Mouse (Mus musculus) liver, adult (tissue): ENCODE measurements around the gene Pibf1.

Experiments
- GATA4 ChIP-seq: IDR thresholded peaks from 2 replicates; pipeline ENCODE4 v1.6.1; 2014; ENCODE audit warnings: mild to moderate bottlenecking, low read length; ENCODE audit not compliant: insufficient replicate concordance

Gene Pibf1

GRCm38 (mm10) chr14:99099267-99099966 lies at the start of gene Pibf1, which contains the start of gene Dis3:
Gene Pibf1, plus strand, starts transcription at chr14:99099424.
Gene Dis3, minus strand, starts transcription at chr14:99099770.
- TF ChIP-seq GATA4: peak; percentile 19; the same call in 1 of the 2 replicates

- TF ChIP-seq GATA4: no peak
Observed at GRCm38 (mm10) chr14:99058959-99059586, 40.2 kb upstream of the Pibf1 start.

- TF ChIP-seq GATA4: no peak
Observed at GRCm38 (mm10) chr14:99060616-99061015, 38.6 kb upstream of the Pibf1 start.

GRCm38 (mm10) chr14:99063091-99063490 lies 36.1 kb upstream of the Pibf1 start:
- no peak for TF ChIP-seq GATA4

GRCm38 (mm10) chr14:99071146-99071545 lies 28.1 kb upstream of the Pibf1 start:
- TF ChIP-seq GATA4: no peak

GRCm38 (mm10) chr14:99088947-99089346 lies 10.3 kb upstream of the Pibf1 start:
- no peak for TF ChIP-seq GATA4

GRCm38 (mm10) chr14:99099967-99100587 lies 853 bp downstream of the Pibf1 start:
- TF ChIP-seq GATA4: no peak

- no peak for TF ChIP-seq GATA4
Observed at GRCm38 (mm10) chr14:99103050-99103449, 3.8 kb downstream of the Pibf1 start.

GRCm38 (mm10) chr14:99104542-99105123 lies 5.4 kb downstream of the Pibf1 start:
- TF ChIP-seq GATA4: no peak

GRCm38 (mm10) chr14:99106671-99107070 lies 7.4 kb downstream of the Pibf1 start:
- no peak for TF ChIP-seq GATA4

- TF ChIP-seq GATA4: no peak
Observed at GRCm38 (mm10) chr14:99107631-99108187, 8.5 kb downstream of the Pibf1 start.

- no peak for TF ChIP-seq GATA4
Observed at GRCm38 (mm10) chr14:99108762-99109161, 9.5 kb downstream of the Pibf1 start.

- no peak for TF ChIP-seq GATA4
Observed at GRCm38 (mm10) chr14:99117576-99117975, 18.4 kb downstream of the Pibf1 start.

GRCm38 (mm10) chr14:99121584-99122339 lies 22.5 kb downstream of the Pibf1 start:
- TF ChIP-seq GATA4: no peak

GRCm38 (mm10) chr14:99124076-99124475 lies 24.9 kb downstream of the Pibf1 start:
- no peak for TF ChIP-seq GATA4

GRCm38 (mm10) chr14:99126713-99127112 lies 27.5 kb downstream of the Pibf1 start:
- TF ChIP-seq GATA4: peak; percentile 96
